Mouse (Mus musculus) CH12.LX (cell line): ENCODE results near the gene Ergic1. TPM values are rescaled to one million over a fixed set of nuclear protein-coding genes. Genes with fewer than 3 reads are reported as not detected.

Experiments
- DNase-seq: peaks from one replicate; pipeline ENCODE4 v3.0.0-alpha.2; 2013; ENCODE audit errors: extremely low read depth
- H3K27ac ChIP-seq: 2 replicates; pipeline ENCODE4 v1.5.1; 2012; ENCODE audit warnings: low read depth, mild to moderate bottlenecking, control low read depth, moderate library complexity; ENCODE audit not compliant: insufficient read depth
- H3K27me3 ChIP-seq: replicated peaks from 2 replicates; pipeline ENCODE3; 2012; ENCODE audit warnings: inconsistent platforms
- H3K36me3 ChIP-seq, 2 experiments: replicated peaks in 1 of 2; 2 replicates each; pipeline versions ENCODE3 to v1.6.1; 2012; ENCODE audit warnings: inconsistent platforms in 1 of 2, low read length in 1 of 2, mild to moderate bottlenecking in 1 of 2, mixed read lengths in 1 of 2, moderate library complexity in 1 of 2; ENCODE audit not compliant: control insufficient read depth in 1 of 2, insufficient read depth in 1 of 2
- H3K4me1 ChIP-seq, 2 experiments: 2 replicates each; pipeline ENCODE4 v1.6.1; 2012; ENCODE audit warnings: inconsistent platforms in 1 of 2, moderate library complexity in 1 of 2; ENCODE audit not compliant: insufficient read depth in 2 of 2, control insufficient read depth in 1 of 2
- H3K4me2 ChIP-seq: 2 replicates; pipeline ENCODE4 v1.6.1; 2012; ENCODE audit warnings: low read depth, mild to moderate bottlenecking, control low read depth; ENCODE audit not compliant: poor library complexity, insufficient read depth, severe bottlenecking
- H3K4me3 ChIP-seq, 3 experiments: fragments of 150-350 bp in 1 of 3; sonication (generic) in 1 of 3; replicated peaks in 1 of 3; 2 replicates each; pipeline versions ENCODE3 to v1.5.1; 2011 to 2012; ENCODE audit warnings: low read depth in 2 of 3, low read length in 2 of 3, mild to moderate bottlenecking in 2 of 3, moderate library complexity in 2 of 3, control low read depth in 1 of 3, improper control_type of control experiment in 1 of 3, inconsistent platforms in 1 of 3, mixed read lengths in 1 of 3; ENCODE audit not compliant: poor library complexity in 1 of 3
- H3K79me2 ChIP-seq: replicated peaks from 2 replicates; pipeline ENCODE4 v1.6.1; 2012; ENCODE audit warnings: mild to moderate bottlenecking, moderate library complexity; ENCODE audit not compliant: control insufficient read depth, poor library complexity, insufficient read depth, severe bottlenecking; ENCODE audit errors: extremely low read depth
- H3K9ac ChIP-seq: 2 replicates; pipeline ENCODE4 v1.6.1; 2012; ENCODE audit warnings: low read depth, mild to moderate bottlenecking, control low read depth, moderate library complexity; ENCODE audit not compliant: insufficient read depth
- H3K9me3 ChIP-seq: replicated peaks from 2 replicates; pipeline ENCODE3; 2012; ENCODE audit warnings: low read length, inconsistent platforms, mixed read lengths
- BHLHE40 ChIP-seq: IDR thresholded peaks from 2 replicates; pipeline ENCODE4 v1.6.1; 2011; ENCODE audit warnings: mild to moderate bottlenecking, low read depth, low read length, improper control_type of control experiment
- CHD1 ChIP-seq: IDR thresholded peaks from 2 replicates; pipeline ENCODE4 v1.6.1; 2012; ENCODE audit warnings: low read depth, low read length, improper control_type of control experiment, inconsistent platforms
- CTCF ChIP-seq, 2 experiments: IDR thresholded peaks in 1 of 2; conservative IDR thresholded peaks in 1 of 2; 2 replicates each; pipeline ENCODE4 v1.5.1; 2011 to 2012; ENCODE audit warnings: low read depth in 2 of 2, low read length in 2 of 2, improper control_type of control experiment in 1 of 2, inconsistent platforms in 1 of 2, mild to moderate bottlenecking in 1 of 2, moderate library complexity in 1 of 2
- E2F4 ChIP-seq: IDR thresholded peaks from 2 replicates; pipeline ENCODE4 v1.6.1; 2011; ENCODE audit warnings: low read depth, low read length, improper control_type of control experiment; ENCODE audit not compliant: insufficient replicate concordance
- ETS1 ChIP-seq: conservative IDR thresholded peaks from 2 replicates; pipeline ENCODE4 v1.6.1; 2012; ENCODE audit warnings: low read depth, mild to moderate bottlenecking, inconsistent platforms, low read length, improper control_type of control experiment, moderate library complexity
- HCFC1 ChIP-seq: IDR thresholded peaks from 2 replicates; pipeline ENCODE4 v1.6.1; 2012; ENCODE audit warnings: low read depth, mild to moderate bottlenecking, inconsistent platforms, low read length, improper control_type of control experiment
- IRF4 ChIP-seq: IDR thresholded peaks from 2 replicates; pipeline ENCODE4 v1.6.1; 2014; ENCODE audit warnings: low read depth, mild to moderate bottlenecking, inconsistent platforms, low read length, improper control_type of control experiment
- KAT2A ChIP-seq: IDR thresholded peaks from 2 replicates; pipeline ENCODE4 v1.6.1; 2012; ENCODE audit warnings: low read length, improper control_type of control experiment, inconsistent platforms; ENCODE audit not compliant: insufficient replicate concordance
- MAFK ChIP-seq: IDR thresholded peaks from 2 replicates; pipeline ENCODE4 v1.6.1; 2011; ENCODE audit warnings: low read length, improper control_type of control experiment; ENCODE audit not compliant: insufficient replicate concordance
- MEF2A ChIP-seq: IDR thresholded peaks from 2 replicates; pipeline ENCODE4 v1.6.1; 2014; ENCODE audit warnings: low read depth, mild to moderate bottlenecking, inconsistent platforms, low read length, improper control_type of control experiment, borderline replicate concordance
- MXI1 ChIP-seq: IDR thresholded peaks from 2 replicates; pipeline ENCODE4 v1.6.1; 2011; ENCODE audit warnings: mild to moderate bottlenecking, low read depth, low read length, improper control_type of control experiment
- NELFE ChIP-seq: IDR thresholded peaks from 2 replicates; pipeline ENCODE4 v1.6.1; 2011; ENCODE audit warnings: low read depth, low read length, improper control_type of control experiment
- NRF1 ChIP-seq: IDR thresholded peaks from 2 replicates; pipeline ENCODE4 v1.6.1; 2014; ENCODE audit warnings: low read depth, mild to moderate bottlenecking, inconsistent platforms, low read length, improper control_type of control experiment, moderate library complexity
- PAX5 ChIP-seq: IDR thresholded peaks from 2 replicates; pipeline ENCODE4 v1.6.1; 2012; ENCODE audit warnings: low read length, inconsistent platforms, mixed read lengths
- POLR2A ChIP-seq: IDR thresholded peaks from 2 replicates; pipeline ENCODE4 v1.6.1; 2011; ENCODE audit warnings: low read depth, mild to moderate bottlenecking, improper control_type of control experiment, low read length
- POLR2AphosphoS2 ChIP-seq: IDR thresholded peaks from 2 replicates; pipeline ENCODE4 v1.6.1; 2011; ENCODE audit warnings: low read depth, low read length, improper control_type of control experiment
- RAD21 ChIP-seq: IDR thresholded peaks from 2 replicates; pipeline ENCODE4 v1.6.1; 2011; ENCODE audit warnings: low read depth, mild to moderate bottlenecking, low read length, improper control_type of control experiment, moderate library complexity
- RCOR1 ChIP-seq: conservative IDR thresholded peaks from 2 replicates; pipeline ENCODE4 v1.6.1; 2012; ENCODE audit warnings: low read depth, mild to moderate bottlenecking, inconsistent platforms, low read length, improper control_type of control experiment
- TCF12 ChIP-seq: IDR thresholded peaks from 2 replicates; pipeline ENCODE4 v1.6.1; 2014; ENCODE audit warnings: low read depth, mild to moderate bottlenecking, inconsistent platforms, low read length, improper control_type of control experiment
- UBTF ChIP-seq: IDR thresholded peaks from 2 replicates; pipeline ENCODE4 v1.6.1; 2012; ENCODE audit warnings: low read depth, mild to moderate bottlenecking, inconsistent platforms, low read length, improper control_type of control experiment, moderate library complexity
- USF1 ChIP-seq: IDR thresholded peaks from 2 replicates; pipeline ENCODE4 v1.6.1; 2014; ENCODE audit warnings: low read depth, mild to moderate bottlenecking, inconsistent platforms, low read length, improper control_type of control experiment
- ZKSCAN1 ChIP-seq: IDR thresholded peaks from 2 replicates; pipeline ENCODE4 v1.6.1; 2012; ENCODE audit warnings: low read depth, inconsistent platforms, low read length, improper control_type of control experiment, borderline replicate concordance
- dilution Hi-C: fragments of 300-500 bp; cut with MboI; formaldehyde crosslinking; loops from 2 replicates; pipeline ENCODE4 v1.14.3; 2020; ENCODE audit warnings: low sequenced_read_pairs; ENCODE audit not compliant: extremely low pct_unique_long_range_greater_than_20kb, extremely low pct_ligation_motif_present
- in situ Hi-C: fragments of 300-500 bp; cut with MboI; formaldehyde crosslinking; loops from 3 replicates; pipeline ENCODE4 v1.14.3; 2019; ENCODE audit warnings: low sequenced_read_pairs, low pct_ligation_motif_present, low pct_unique_long_range_greater_than_20kb, mixed read lengths
- polyA plus RNA-seq: library from polyadenylated mRNA; unstranded; fragments of >175 nt; gene quantifications from 2 replicates; pipeline ENCODE4 v1.2.1, GENCODE M21; 2012; ENCODE audit warnings: low read depth; ENCODE audit not compliant: insufficient read length
- total RNA-seq, 2 experiments: library from RNA; depleted of rRNA; stranded (reverse); fragments of 300-350 nt in 1 of 2; fragments of >200 nt in 1 of 2; gene quantifications; 2 replicates each; pipeline ENCODE4 v1.2.3; 2012 to 2014

The Ergic1 gene
- total and polyA plus RNA-seq, 3 experiments: 93.5 to 142 (median 131) TPM

DNA sequence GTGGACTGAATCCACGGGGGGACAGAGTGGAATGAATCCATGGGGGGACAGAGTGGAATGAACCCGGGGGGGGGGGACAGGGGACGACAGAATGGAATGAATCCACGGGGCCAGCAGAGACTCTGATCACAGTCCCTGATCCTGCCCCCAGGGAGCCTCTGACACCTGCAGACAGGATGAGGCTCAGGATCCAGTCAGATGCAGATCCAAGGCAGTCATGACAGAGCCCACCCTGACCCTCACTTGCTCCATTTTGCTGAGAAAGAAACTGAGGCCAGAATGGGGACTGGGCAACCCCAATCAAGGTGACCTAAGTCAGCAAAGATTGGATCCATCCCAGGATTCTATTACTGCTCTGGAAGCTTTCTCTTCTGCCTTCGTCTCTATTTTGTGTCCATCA, 12.7 kb upstream of the Ergic1 start:
- Histone ChIP-seq H3K9me3 (peaks cover 2% of the 10 kb centered on the region), H3K4me2 (no peak overlapping the region), H3K4me1 (peaks cover 37 to 70% of the 10 kb centered on the region in 2 experiments), H3K27me3 (no peaks in the 10 kb centered on the region), H3K79me2 (no peaks in the 10 kb centered on the region), H3K9ac (no peak overlapping the region), H3K27ac (no peak overlapping the region), H3K4me3 (no peak overlapping the region), H3K36me3 (no peaks in the 10 kb centered on the region)
- TF ChIP-seq NRF1 (no peak), UBTF (no peak), CHD1 (no peak), KAT2A (no peak), RCOR1 (no peak), TCF12 (no peak), E2F4 (no peak), POLR2AphosphoS2 (no peak), RAD21 (no peak), MXI1 (no peak)
- in situ Hi-C loops: loop anchor here (5.0 kb wide), 1 partner anchor 41 kb away; no protein-coding TSS in a partner anchor
- dilution Hi-C loops: no loop called here
- DNase-seq: no peak

DNA sequence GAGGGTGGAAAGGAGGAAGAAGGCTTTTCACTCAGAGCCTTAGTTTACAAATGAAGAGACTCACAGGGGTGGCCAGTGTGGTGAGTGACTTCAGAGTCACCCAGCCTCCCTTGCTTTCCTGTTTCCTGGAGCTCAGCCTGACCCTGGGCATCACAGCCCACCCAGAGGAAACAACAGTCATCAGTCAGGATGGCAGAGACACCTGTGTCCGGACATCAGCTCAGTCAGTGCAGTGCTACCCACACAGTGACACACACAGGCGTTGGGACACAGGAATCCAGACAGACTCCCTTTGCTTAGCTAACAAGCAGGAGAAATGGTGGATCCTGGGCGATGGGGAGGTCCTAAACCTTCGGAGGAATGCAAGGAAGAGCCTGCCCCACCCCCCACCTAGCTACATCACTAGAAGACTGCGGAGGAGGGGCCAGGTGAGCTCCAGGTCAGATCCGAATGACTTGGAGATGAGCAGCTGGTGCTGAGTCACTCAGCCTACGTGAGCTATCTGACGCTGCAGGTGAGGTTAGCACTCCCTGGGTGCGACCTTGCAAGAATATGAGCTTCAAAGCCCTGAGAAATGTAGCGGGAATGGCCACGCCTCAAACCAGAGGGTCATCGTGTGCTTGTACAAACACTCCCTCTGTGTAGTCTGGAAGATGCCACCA, 12.0 kb upstream of the Ergic1 start:
- H3K9me3 ChIP-seq: peaks cover 9% of the 10 kb centered on the region
- no peak overlapping the region for H3K4me3 ChIP-seq
- peaks cover 37 to 64% of the 10 kb centered on the region in 2 experiments for H3K4me1 ChIP-seq
- no peaks in the 10 kb centered on the region for H3K27me3 ChIP-seq
- H3K27ac ChIP-seq: no peak overlapping the region
- DNase-seq: no peak
- dilution Hi-C loops (no loop called here), in situ Hi-C loops (loop anchor here (5.0 kb wide), 1 partner anchor 42 kb away; no protein-coding TSS in a partner anchor)
- TF ChIP-seq USF1 (no peak), ZKSCAN1 (no peak), POLR2A (no peak), BHLHE40 (no peak), PAX5 (no peak), MEF2A (no peak), HCFC1 (no peak), MAFK (no peak), IRF4 (no peak), CTCF (conservative IDR thresholded peaks at IDR 0.05 in 1 of 2, IDR thresholded peaks at IDR 0.05 in 1 of 2; ENCODE audit: low read depth in 2 of 2, low read length in 2 of 2) (no peak), ETS1 (no peak), NELFE (no peak), CHD1 (no peak)
- H3K79me2 ChIP-seq: no peaks in the 10 kb centered on the region
- H3K9ac ChIP-seq: no peak overlapping the region
- no peak overlapping the region for H3K4me2 ChIP-seq
- no peaks in the 10 kb centered on the region for H3K36me3 ChIP-seq
